Mouse (Mus musculus): ENCODE data around the gene Ciita.
A peak's percentile ranks its signal among the peaks of the same experiment; 100 is the strongest.

Gene Ciita

GRCm38 (mm10) chr16:10518030-10518429 is 38.2 kb downstream of the Ciita start:
- DNase-seq (ENCODE audit: low read depth, low spot score) = no peak

DNA sequence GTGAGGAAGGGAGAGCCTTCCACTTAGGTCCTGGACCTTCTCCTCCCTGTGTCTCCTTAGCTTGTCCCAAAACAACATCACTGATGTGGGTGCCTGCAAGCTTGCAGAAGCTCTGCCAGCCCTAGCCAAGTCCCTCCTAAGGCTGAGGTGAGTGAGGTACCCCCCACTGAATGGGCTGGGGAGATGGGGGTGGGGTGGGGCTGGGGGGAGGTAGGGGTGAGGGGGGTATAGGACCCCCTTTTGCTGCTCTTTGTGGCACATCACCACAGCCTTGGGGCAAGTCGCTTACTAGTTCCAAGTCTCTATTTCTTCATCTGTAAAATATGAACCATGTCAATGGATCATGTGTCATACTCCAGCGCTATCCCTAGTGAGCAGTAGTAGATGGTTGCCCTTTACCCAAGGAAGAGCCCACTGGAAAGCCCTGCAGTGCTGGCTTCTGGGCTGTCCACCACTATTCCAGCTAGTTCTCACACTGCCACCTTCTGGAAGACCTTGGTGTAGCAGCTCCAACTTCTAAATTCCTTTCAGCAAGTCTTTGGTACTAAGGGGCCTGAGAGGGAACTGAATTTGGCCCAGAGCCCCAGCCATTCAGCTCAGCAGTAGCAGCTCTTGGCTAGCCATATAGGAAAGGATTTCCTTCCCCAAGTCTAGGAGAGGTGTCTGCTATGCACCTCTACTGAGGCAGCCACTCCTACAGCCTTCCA is 41.2 kb downstream of the Ciita start:
- DNase-seq (ENCODE audit: low read depth, low spot score) = peak; percentile 18

- DNase-seq (ENCODE audit: low read depth, low spot score) = no peak
These were observed 43.0 kb downstream of the Ciita start for GRCm38 (mm10) chr16:10522811-10523210.

- DNase-seq (ENCODE audit: low read depth, low spot score) = no peak
These were observed 43.8 kb downstream of the Ciita start for GRCm38 (mm10) chr16:10523650-10524049.

DNA sequence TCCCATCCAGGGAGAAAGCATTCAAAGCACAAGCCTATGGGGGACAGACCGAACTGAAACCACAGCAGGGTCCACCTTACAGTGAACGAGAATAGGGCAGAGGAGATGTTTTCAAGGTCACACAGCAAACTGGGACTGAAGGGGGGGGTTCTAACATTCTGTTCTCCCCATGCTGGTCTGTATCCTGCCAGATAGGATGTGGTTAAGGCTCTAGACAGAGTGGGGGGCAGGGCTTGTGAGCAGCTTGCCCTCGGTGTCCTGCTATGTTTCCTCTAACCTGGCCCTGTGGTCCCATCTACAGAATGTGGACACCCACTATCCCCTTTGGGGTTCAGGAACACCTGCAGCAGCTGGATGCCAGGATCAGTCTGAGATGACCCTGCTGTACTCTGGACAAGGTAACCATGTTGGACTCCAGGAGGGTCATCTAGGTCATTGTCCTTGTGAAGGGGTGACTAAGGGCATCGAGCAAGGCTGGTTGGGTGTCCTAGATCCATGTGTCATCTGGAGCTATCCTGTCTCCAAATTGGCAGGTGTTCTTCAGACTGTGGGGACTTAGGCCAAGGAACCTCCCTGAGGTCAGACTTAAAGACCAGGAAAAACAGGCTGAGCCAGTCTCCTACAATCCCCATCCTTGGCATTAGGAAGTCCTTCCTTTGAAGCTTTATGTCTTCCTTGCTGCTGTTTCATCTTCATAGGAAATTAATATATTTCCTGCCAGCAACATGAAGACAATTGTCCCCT is 45.2 kb downstream of the Ciita start:
- DNase-seq (ENCODE audit: low read depth, low spot score) = no peak

GRCm38 (mm10) chr16:10525610-10525980 is 45.7 kb downstream of the Ciita start:
- DNase-seq (ENCODE audit: low read depth, low spot score) = no peak

GRCm38 (mm10) chr16:10527046-10527644 is 47.3 kb downstream of the Ciita start:
- no peak for DNase-seq (ENCODE audit: low read depth, low spot score)

GRCm38 (mm10) chr16:10528382-10528781 is 48.5 kb downstream of the Ciita start:
- DNase-seq (ENCODE audit: low read depth, low spot score) = no peak

DNA sequence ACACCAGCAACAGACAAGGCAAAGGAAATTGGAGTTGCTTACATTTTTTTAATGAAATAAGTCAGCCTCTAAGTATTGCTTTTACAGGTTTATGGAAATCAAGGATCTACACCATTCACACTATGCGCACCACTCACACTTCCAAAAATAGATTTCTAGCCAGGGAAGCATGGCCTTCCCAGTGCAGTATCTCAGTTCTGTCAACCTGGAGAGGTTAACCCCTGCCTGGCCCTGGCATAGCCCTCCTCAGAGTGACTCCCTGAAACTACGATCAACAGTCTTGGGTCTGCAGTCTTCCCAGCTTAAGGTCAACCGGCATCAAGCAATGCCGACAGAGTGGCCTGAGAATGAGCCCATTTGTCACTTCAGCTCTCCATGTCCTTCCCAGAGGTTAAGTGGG is 50.3 kb downstream of the Ciita start:
- DNase-seq (ENCODE audit: low read depth, low spot score) = no peak

- DNase-seq (ENCODE audit: low read depth, low spot score) = no peak
These were observed 53.9 kb downstream of the Ciita start for GRCm38 (mm10) chr16:10533781-10534180.

- DNase-seq (ENCODE audit: low read depth, low spot score) = no peak
These were observed 54.7 kb downstream of the Ciita start for GRCm38 (mm10) chr16:10534567-10534966.

- DNase-seq (ENCODE audit: low read depth, low spot score) = no peak
These were observed 56.5 kb downstream of the Ciita start for GRCm38 (mm10) chr16:10536323-10536722.

GRCm38 (mm10) chr16:10536961-10537360 is 57.1 kb downstream of the Ciita start:
- no peak for DNase-seq (ENCODE audit: low read depth, low spot score)

GRCm38 (mm10) chr16:10540763-10541597 is 61.1 kb downstream of the Ciita start:
- no peak for DNase-seq (ENCODE audit: low read depth, low spot score)

- no peak for DNase-seq (ENCODE audit: low read depth, low spot score)
These were observed 61.7 kb downstream of the Ciita start for GRCm38 (mm10) chr16:10541598-10541930.

DNA sequence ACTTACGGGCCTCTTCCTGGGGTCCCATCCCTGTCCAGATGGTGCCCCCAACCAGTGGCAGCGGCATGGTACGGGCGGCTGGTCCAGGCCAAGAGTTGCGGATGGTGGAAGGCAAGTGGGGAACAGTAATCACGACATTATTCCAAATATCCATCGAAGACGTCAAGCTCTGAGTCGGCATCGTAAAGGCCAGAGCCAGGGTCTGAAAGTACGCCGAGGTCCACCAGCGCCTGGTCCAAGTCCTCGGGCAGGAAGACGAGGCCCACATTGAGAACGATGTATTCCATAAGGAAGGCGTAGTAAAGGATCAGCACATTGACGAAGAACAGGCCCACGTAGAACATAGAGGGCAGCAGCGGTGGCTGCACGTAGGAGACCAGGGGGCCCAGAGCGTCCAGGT is 62.4 kb downstream of the Ciita start:
- no peak for DNase-seq (ENCODE audit: low read depth, low spot score)

- peak; percentile 74 for DNase-seq (ENCODE audit: low read depth, low spot score)
These were observed 63.0 kb downstream of the Ciita start, which contains the start of gene Dexi for GRCm38 (mm10) chr16:10542698-10543365. Gene Dexi, minus strand, starts transcription at chr16:10543054.

- DNase-seq (ENCODE audit: low read depth, low spot score) = peak; percentile 90
These were observed 65.2 kb downstream of the Ciita start, which contains the start of gene Clec16a for GRCm38 (mm10) chr16:10544995-10545622. Gene Clec16a, plus strand, starts transcription at chr16:10545339.

DNA sequence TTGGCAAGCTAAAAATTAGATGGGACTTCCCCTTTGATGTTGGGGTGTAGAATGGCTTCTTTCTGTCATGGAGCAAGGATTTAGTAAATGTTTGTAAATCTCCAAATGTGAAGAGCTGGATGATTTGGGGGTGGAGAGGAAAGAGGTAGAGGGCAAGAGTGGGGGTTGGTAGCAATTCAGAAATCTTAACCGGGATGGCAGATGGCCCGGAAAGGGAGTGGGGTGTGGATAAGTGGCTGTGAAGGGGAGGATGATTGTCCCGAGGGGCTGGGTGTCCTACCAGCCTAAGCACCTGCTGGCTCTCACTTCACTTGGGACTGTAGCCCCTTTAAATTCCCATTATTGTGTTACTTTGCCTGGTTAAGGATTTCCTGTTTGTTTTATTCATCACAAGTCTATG is 67.0 kb downstream of the Ciita start:
- no peak for DNase-seq (ENCODE audit: low read depth, low spot score)

DNA sequence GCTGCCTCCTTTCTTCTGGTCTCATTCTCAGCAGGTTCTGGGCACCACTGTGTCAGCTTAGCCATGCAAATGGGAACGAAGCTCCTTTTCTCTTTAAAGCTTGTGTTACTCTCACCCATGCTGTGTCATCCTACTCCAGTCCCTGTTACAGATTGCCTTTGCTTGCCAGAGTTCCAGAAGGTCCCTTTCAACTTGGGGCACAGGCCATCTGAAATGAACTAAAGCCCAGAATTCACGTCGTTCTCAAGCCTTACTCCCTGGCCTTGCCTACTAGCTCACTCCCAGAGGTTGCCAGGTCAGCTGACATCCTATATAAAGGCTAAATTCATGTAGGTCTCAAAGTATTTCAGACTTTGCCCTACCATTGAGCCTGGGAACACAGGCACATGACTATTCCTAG is 69.1 kb downstream of the Ciita start:
- DNase-seq (ENCODE audit: low read depth, low spot score) = no peak

GRCm38 (mm10) chr16:10549600-10549999 is 69.7 kb downstream of the Ciita start:
- no peak for DNase-seq (ENCODE audit: low read depth, low spot score)

Data from WW6 (cell line).